Mouse (Mus musculus) liver, postnatal 0 days (tissue): ENCODE data around the gene Bmf.

ENCODE experiments used
- CTCF ChIP-seq: sonication (generic); IDR thresholded peaks from 2 replicates; pipeline ENCODE4 v1.5.1; 2016; ENCODE audit warnings: antibody characterized with exemption, low read depth
- EP300 ChIP-seq: IDR thresholded peaks from 2 replicates; pipeline ENCODE4 v1.6.1; 2016; ENCODE audit warnings: antibody characterized with exemption, low read depth, mild to moderate bottlenecking

GRCm38 (mm10) chr2:118567179-118567578 is 17.7 kb upstream of the Bmf start:
- no peak for TF ChIP-seq CTCF
- TF ChIP-seq EP300 = no peak
